ENCODE assay signal across 11 mouse cellular contexts in the genomic region with DNA sequence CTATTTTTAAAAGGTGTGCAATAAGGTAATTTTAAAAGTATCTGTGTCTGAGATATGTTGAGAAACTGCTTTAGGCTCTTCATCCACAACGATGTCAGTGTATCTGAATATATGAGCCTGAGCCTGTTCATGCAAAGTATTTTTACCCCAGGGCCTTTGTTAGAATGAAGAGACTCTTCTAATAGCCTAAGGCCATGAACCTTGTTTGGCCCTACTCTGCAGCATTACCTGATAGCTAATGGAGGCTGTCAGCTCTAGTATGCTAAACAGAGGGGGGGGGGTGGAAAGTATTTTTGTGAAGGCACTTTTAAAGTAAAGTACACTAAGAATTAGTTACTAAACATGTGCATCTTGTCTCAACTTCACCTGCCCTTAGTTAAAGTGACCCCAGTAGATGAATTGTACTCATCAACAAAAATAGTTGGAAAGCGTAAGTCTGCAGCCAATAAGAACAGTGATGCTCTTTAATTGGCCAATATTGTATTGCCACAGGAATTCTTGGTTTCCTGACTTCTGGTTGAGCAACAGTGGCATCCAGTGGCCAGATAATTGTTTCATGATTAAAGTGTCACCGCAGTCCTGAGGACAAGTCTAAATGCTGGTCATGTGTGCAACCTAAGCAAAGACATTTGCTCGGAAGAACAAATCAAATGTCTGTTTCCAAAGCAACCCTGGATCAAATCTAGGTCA. TPM values are rescaled to one million over a fixed set of nuclear protein-coding genes. Genes with fewer than 3 reads are reported as not detected.
DNase-seq lines count a peak whose midpoint lies in the region; ATAC-seq and TF ChIP-seq lines count a peak whose summit lies in the region.
"Had no signal": no experiment of that assay in that cellular context is flagged by ENCODE, and none has a peak within 500 bp of the region (broad histone marks: within the 10 kb centered on the region; RNA-seq: fewer than 3 reads in every experiment).

No protein-coding gene starts in this region.

- no peak overlapping the region for H3K9ac ChIP-seq in forebrain, postnatal 0 days
- no peak overlapping the region for H3K9ac ChIP-seq in forebrain, embryonic 11.5 days (ENCODE audit: low read length)
- H3K9ac ChIP-seq: heart, embryonic 15.5 days had no signal

- H3K4me3 ChIP-seq in forebrain, postnatal 0 days (ENCODE audit: low read depth, low read length) = no peak overlapping the region
- no peak overlapping the region for H3K4me3 ChIP-seq in forebrain, embryonic 11.5 days (ENCODE audit: low read depth, low read length)
- no peak overlapping the region for H3K4me3 ChIP-seq in layer of hippocampus, adult 2 months
- H3K4me3 ChIP-seq: heart, embryonic 15.5 days had no signal

- no peak overlapping the region for H3K4me2 ChIP-seq in forebrain, postnatal 0 days (ENCODE audit: low read depth)
- H3K4me2 ChIP-seq in forebrain, embryonic 11.5 days (ENCODE audit: low read depth, low read length, severe bottlenecking) = no peak overlapping the region
- H3K4me2 ChIP-seq: heart, embryonic 15.5 days had no signal

- no peaks in the 10 kb centered on the region for H3K36me3 ChIP-seq in forebrain, postnatal 0 days (ENCODE audit: insufficient read depth)
- no peaks in the 10 kb centered on the region for H3K36me3 ChIP-seq in forebrain, embryonic 11.5 days (ENCODE audit: control insufficient read depth, insufficient read depth, low read length)
- H3K36me3 ChIP-seq: heart, embryonic 15.5 days had no signal

- no peaks in the 10 kb centered on the region for H3K4me1 ChIP-seq in forebrain, postnatal 0 days (ENCODE audit: insufficient read depth)
- no peaks in the 10 kb centered on the region for H3K4me1 ChIP-seq in forebrain, embryonic 11.5 days (replicated peaks; ENCODE audit: control insufficient read depth, insufficient read depth, low read length)

- no peak overlapping the region for H3K27ac ChIP-seq in forebrain, postnatal 0 days (ENCODE audit: low read depth, low read length)
- H3K27ac ChIP-seq in forebrain, embryonic 11.5 days (ENCODE audit: low read depth, low read length) = no peak overlapping the region
- no peak overlapping the region for H3K27ac ChIP-seq in layer of hippocampus, adult 2 months
- H3K27ac ChIP-seq: heart, embryonic 15.5 days had no signal

- no peaks in the 10 kb centered on the region for H3K27me3 ChIP-seq in forebrain, postnatal 0 days (ENCODE audit: insufficient read depth, low read length)
- H3K27me3 ChIP-seq in forebrain, embryonic 11.5 days (ENCODE audit: control insufficient read depth, insufficient read depth, low read length) = no peaks in the 10 kb centered on the region
- H3K27me3 ChIP-seq: heart, embryonic 15.5 days had no signal

- no peak for ATAC-seq in forebrain, postnatal 0 days
- no peak for ATAC-seq in forebrain, embryonic 11.5 days (replicated peaks; ENCODE audit: low FRiP score)

- TF ChIP-seq CTCF in forebrain, postnatal 0 days (IDR thresholded peaks at IDR 0.05; ENCODE audit: low read depth) = peak; percentile 58
- peak; percentile 70 for TF ChIP-seq CTCF in layer of hippocampus, adult 2 months (conservative IDR thresholded peaks at IDR 0.05)

- DNase-seq in forebrain, postnatal 0 days = peak; percentile 23
- no peak for DNase-seq in forebrain, embryonic 11.5 days (ENCODE audit: low spot score)
- DNase-seq in layer of hippocampus, adult 2 months (ENCODE audit: low spot score in 2 of 2) = no peak
- no peak for DNase-seq in layer of hippocampus, postnatal 25 days (ENCODE audit: extremely low spot score in 1 of 2, low spot score in 1 of 2)
- DNase-seq in R1 (ENCODE audit: low read depth, low spot score) = peak; percentile 2
- DNase-seq in kidney, postnatal 36 days = peak; percentile 28 to 46
- no peak for DNase-seq in right cerebral cortex, postnatal 14 days
- no peak for DNase-seq in right cerebral cortex, postnatal 10 days (ENCODE audit: low spot score in 2 of 2)
- DNase-seq: right cerebral cortex, postnatal 25 days had no signal

- no peaks in the 10 kb centered on the region for H3K9me3 ChIP-seq in forebrain, postnatal 0 days (ENCODE audit: low read length)
- no peaks in the 10 kb centered on the region for H3K9me3 ChIP-seq in forebrain, embryonic 11.5 days (ENCODE audit: control insufficient read depth, low read length)
- H3K9me3 ChIP-seq: heart, embryonic 15.5 days had no signal

- 84% methylated on average over 4 of the region's 4 CpGs for WGBS in forebrain, postnatal 0 days
- WGBS in forebrain, embryonic 11.5 days = 82% methylated on average over 4 of the region's 4 CpGs

RNA-seq across cellular contexts. Expression of a gene that starts 10.5 kb away (rescaled TPM):
- 43.9 and 53.5 TPM in 2 replicates for total RNA-seq in forebrain, postnatal 0 days (2014; rRNA removed)
- polyA plus RNA-seq in forebrain, postnatal 0 days (2015; fragmentation: Nextera tagmentation; extraction: Ambion mirVana) = 3.9 and 9.3 TPM in 2 replicates
- 3.9 and 4.3 TPM in 2 replicates for polyA plus RNA-seq in forebrain, embryonic 11.5 days (2014; fragmentation: Nextera tagmentation; extraction: Ambion mirVana)
- total RNA-seq in layer of hippocampus, adult 2 months (2021) = 10 to 100 TPM; 46.2 to 48.6 TPM
- 10 to 100 TPM; 43.7 to 47.5 TPM for total RNA-seq in layer of hippocampus, postnatal 25 days (2021)
- polyA plus RNA-seq: liver, embryonic 16.5 days had no signal

Comparison
In these comparisons a context has a peak if more than half of its experiments do, and no peak if none do; other contexts are left out.
1. DNase-seq: peak in forebrain, postnatal 0 days (single experiment), R1 (single experiment) and kidney, postnatal 36 days (2 of 2); none in forebrain, embryonic 11.5 days (single experiment), layer of hippocampus, adult 2 months (0 of 2), layer of hippocampus, postnatal 25 days (0 of 2), right cerebral cortex, postnatal 14 days (single experiment) and right cerebral cortex, postnatal 10 days (0 of 2).